Mouse (Mus musculus) cortical plate, adult 2 months (tissue): ENCODE measurements around the gene Il11.

Source experiments
- CTCF ChIP-seq: fragments of 200-500 bp; IDR thresholded peaks from 2 replicates; pipeline ENCODE4 v1.5.1; 2011; ENCODE audit warnings: mild to moderate bottlenecking, control low read depth, low read length; ENCODE audit not compliant: insufficient read depth; ENCODE audit errors: extremely low read depth
- POLR2A ChIP-seq: fragments of 200-500 bp; IDR thresholded peaks from 2 replicates; pipeline ENCODE4 v1.6.1; 2011; ENCODE audit warnings: mild to moderate bottlenecking, low read length, control low read depth; ENCODE audit not compliant: insufficient read depth; ENCODE audit errors: extremely low read depth

- TF ChIP-seq CTCF (no peak), POLR2A (no peak)
Observed at GRCm38 (mm10) chr7:4743354-4743753, 39.3 kb downstream of the Il11 start.
